Mouse (Mus musculus): ENCODE results near the gene Farp1.

Farp1 gene

GRCm38 (mm10) chr14:121145698-121146097 is 110.7 kb downstream of the Farp1 start:
- no peak for DNase-seq (ENCODE audit: low spot score)

- DNase-seq (ENCODE audit: low spot score) = no peak
Measured at GRCm38 (mm10) chr14:121146213-121146612, 111.2 kb downstream of the Farp1 start.

- DNase-seq (ENCODE audit: low spot score) = no peak
Measured at GRCm38 (mm10) chr14:121147026-121147425, 112.0 kb downstream of the Farp1 start.

- no peak for DNase-seq (ENCODE audit: low spot score)
Measured at GRCm38 (mm10) chr14:121148088-121148785, 113.2 kb downstream of the Farp1 start.

- DNase-seq (ENCODE audit: low spot score) = no peak
Measured at GRCm38 (mm10) chr14:121149984-121150383, 115.0 kb downstream of the Farp1 start.

GRCm38 (mm10) chr14:121151837-121152236 is 116.8 kb downstream of the Farp1 start:
- DNase-seq (ENCODE audit: low spot score) = no peak

- DNase-seq (ENCODE audit: low spot score) = no peak
Measured at GRCm38 (mm10) chr14:121152771-121153170, 117.8 kb downstream of the Farp1 start.

- peak; percentile 24 for DNase-seq (ENCODE audit: low spot score)
Measured at GRCm38 (mm10) chr14:121153260-121153659, 118.3 kb downstream of the Farp1 start.

GRCm38 (mm10) chr14:121155173-121155572 is 120.2 kb downstream of the Farp1 start:
- no peak for DNase-seq (ENCODE audit: low spot score)

GRCm38 (mm10) chr14:121158616-121159015 is 123.6 kb downstream of the Farp1 start:
- no peak for DNase-seq (ENCODE audit: low spot score)

- DNase-seq (ENCODE audit: low spot score) = no peak
Measured at GRCm38 (mm10) chr14:121162822-121163221, 127.8 kb downstream of the Farp1 start.

GRCm38 (mm10) chr14:121164866-121165265 is 129.9 kb downstream of the Farp1 start:
- no peak for DNase-seq (ENCODE audit: low spot score)

- DNase-seq (ENCODE audit: low spot score) = no peak
Measured at GRCm38 (mm10) chr14:121165408-121166037, 130.5 kb downstream of the Farp1 start.

- no peak for DNase-seq (ENCODE audit: low spot score)
Measured at GRCm38 (mm10) chr14:121166038-121166436, 131.0 kb downstream of the Farp1 start.

GRCm38 (mm10) chr14:121168716-121169115 is 133.7 kb downstream of the Farp1 start:
- DNase-seq (ENCODE audit: low spot score) = no peak

- DNase-seq (ENCODE audit: low spot score) = no peak
Measured at GRCm38 (mm10) chr14:121170321-121170720, 135.3 kb downstream of the Farp1 start.

- DNase-seq (ENCODE audit: low spot score) = no peak
Measured at GRCm38 (mm10) chr14:121172065-121173036, 137.4 kb downstream of the Farp1 start.

- DNase-seq (ENCODE audit: low spot score) = no peak
Measured at GRCm38 (mm10) chr14:121175385-121175784, 140.4 kb downstream of the Farp1 start.

GRCm38 (mm10) chr14:121175861-121176260 is 140.9 kb downstream of the Farp1 start:
- DNase-seq (ENCODE audit: low spot score) = no peak

GRCm38 (mm10) chr14:121177907-121178306 is 142.9 kb downstream of the Farp1 start:
- DNase-seq (ENCODE audit: low spot score) = no peak

- DNase-seq (ENCODE audit: low spot score) = no peak
Measured at GRCm38 (mm10) chr14:121180611-121181010, 145.6 kb downstream of the Farp1 start.

- no peak for DNase-seq (ENCODE audit: low spot score)
Measured at GRCm38 (mm10) chr14:121181798-121182197, 146.8 kb downstream of the Farp1 start.

GRCm38 (mm10) chr14:121182967-121183366 is 148.0 kb downstream of the Farp1 start:
- no peak for DNase-seq (ENCODE audit: low spot score)
